Comparison of ENCODE assay signal across 8 mouse cellular contexts in the genomic region with DNA sequence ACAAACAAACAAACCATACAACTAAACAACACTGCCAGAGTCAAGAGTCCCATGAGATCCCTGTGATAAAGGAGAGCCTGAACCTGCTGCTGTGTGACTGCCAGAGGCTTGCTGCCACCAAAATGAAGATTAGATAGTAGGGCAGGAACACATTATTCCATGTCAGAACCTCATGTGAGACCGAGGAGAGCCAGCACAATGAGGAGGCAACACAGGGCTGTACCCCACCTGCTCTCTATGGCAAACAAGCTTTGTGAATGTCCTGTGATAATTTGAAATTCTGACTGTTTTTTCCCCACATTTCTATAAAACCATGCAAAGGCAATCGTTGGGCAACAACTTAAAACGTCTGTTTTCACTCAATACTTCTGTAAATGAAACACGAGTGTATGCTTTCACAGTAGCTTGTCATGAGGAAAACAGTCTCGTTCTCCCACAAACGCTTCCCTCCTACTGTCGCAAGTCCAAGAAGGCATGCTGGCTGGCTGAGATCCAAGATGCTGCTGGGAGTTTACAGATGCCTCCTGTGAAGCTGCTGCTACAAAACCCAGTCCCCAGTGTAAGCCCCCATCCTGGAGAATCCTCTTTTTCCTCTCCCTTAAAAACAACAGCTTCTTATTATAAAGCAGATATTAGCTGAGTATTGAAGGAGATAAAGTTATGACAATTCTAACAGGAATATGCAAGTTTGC.
DNase-seq lines count a peak whose midpoint lies in the region; ATAC-seq lines count a peak whose summit lies in the region.
"Had no signal": no experiment of that assay in that cellular context is flagged by ENCODE, and none has a peak within 500 bp of the region (broad histone marks: within the 10 kb centered on the region; RNA-seq: fewer than 3 reads in every experiment).

No protein-coding gene starts in this region.

- H3K27ac ChIP-seq in hindbrain, embryonic 14.5 days, result no peak overlapping the region
- no peak overlapping the region for H3K27ac ChIP-seq in hindbrain, embryonic 11.5 days (ENCODE audit: low read depth, low read length)
- no peak overlapping the region for H3K27ac ChIP-seq in forebrain, embryonic 16.5 days (ENCODE audit: low read length)
- H3K27ac ChIP-seq: liver, embryonic 15.5 days had no signal

- 32% methylated on average over 7 of the region's 7 CpGs for WGBS in hindbrain, embryonic 14.5 days
- 57% methylated on average over 7 of the region's 7 CpGs for WGBS in hindbrain, embryonic 11.5 days
- WGBS in forebrain, embryonic 16.5 days, result 11% methylated on average over 7 of the region's 7 CpGs

- peak; percentile 68 for DNase-seq in hindbrain, embryonic 14.5 days (ENCODE audit: low spot score)
- DNase-seq in hindbrain, embryonic 11.5 days (ENCODE audit: low spot score), result no peak
- DNase-seq in adrenal gland, postnatal 36 days, result peak; percentile 14 to 16
- peak; percentile 61 to 71 for DNase-seq in left cerebral cortex, postnatal 10 days (ENCODE audit: extremely low spot score in 1 of 2, low spot score in 2 of 2)
- DNase-seq in urinary bladder, postnatal 4 days (ENCODE audit: low spot score in 2 of 2), result no peak
- no peak for DNase-seq in heart, adult 11 months

- H3K4me1 ChIP-seq in hindbrain, embryonic 14.5 days (replicated peaks; ENCODE audit: control insufficient read depth, insufficient read depth, low read length), result no peaks in the 10 kb centered on the region; the same call in 1 of the 2 replicates
- H3K4me1 ChIP-seq in hindbrain, embryonic 11.5 days (replicated peaks; ENCODE audit: control insufficient read depth, insufficient read depth, low read length), result no peaks in the 10 kb centered on the region
- peaks cover 16% of the 10 kb centered on the region for H3K4me1 ChIP-seq in forebrain, embryonic 16.5 days (replicated peaks; ENCODE audit: control insufficient read depth, insufficient read depth, low read length)
- H3K4me1 ChIP-seq: liver, embryonic 15.5 days had no signal

- intact Hi-C loops in left cerebral cortex, postnatal 10 days (cut with DNase I), result no loop called here

- ATAC-seq in hindbrain, embryonic 14.5 days (ENCODE audit: low FRiP score), result peak; percentile 55; the same call in 1 of the 2 replicates
- ATAC-seq in hindbrain, embryonic 11.5 days (ENCODE audit: low FRiP score), result no peak
- peak; percentile 85 for ATAC-seq in forebrain, embryonic 16.5 days

- peak overlapping the region; percentile 30; the same call in 1 of the 2 replicates for H3K4me2 ChIP-seq in hindbrain, embryonic 14.5 days (replicated peaks)
- H3K4me2 ChIP-seq in hindbrain, embryonic 11.5 days (replicated peaks; ENCODE audit: low read depth, low read length), result no peak overlapping the region
- H3K4me2 ChIP-seq in forebrain, embryonic 16.5 days (ENCODE audit: low read length), result peak overlapping the region; percentile 42
- H3K4me2 ChIP-seq: liver, embryonic 15.5 days had no signal

- no peak overlapping the region for H3K4me3 ChIP-seq in hindbrain, embryonic 14.5 days (replicated peaks; ENCODE audit: low read length)
- H3K4me3 ChIP-seq in hindbrain, embryonic 11.5 days (ENCODE audit: low read depth, low read length), result no peak overlapping the region
- no peak overlapping the region for H3K4me3 ChIP-seq in forebrain, embryonic 16.5 days (replicated peaks; ENCODE audit: low read length)
- H3K4me3 ChIP-seq: liver, embryonic 15.5 days had no signal

- no peaks in the 10 kb centered on the region for H3K36me3 ChIP-seq in hindbrain, embryonic 14.5 days (replicated peaks; ENCODE audit: control insufficient read depth, insufficient read depth)
- no peaks in the 10 kb centered on the region for H3K36me3 ChIP-seq in hindbrain, embryonic 11.5 days (ENCODE audit: control insufficient read depth, insufficient read depth, low read length)
- no peaks in the 10 kb centered on the region for H3K36me3 ChIP-seq in forebrain, embryonic 16.5 days (ENCODE audit: control insufficient read depth, insufficient read depth)
- H3K36me3 ChIP-seq: liver, embryonic 15.5 days had no signal

- H3K9me3 ChIP-seq in hindbrain, embryonic 14.5 days (ENCODE audit: control insufficient read depth, low read length), result no peaks in the 10 kb centered on the region
- H3K9me3 ChIP-seq in hindbrain, embryonic 11.5 days (ENCODE audit: control insufficient read depth, low read length), result no peaks in the 10 kb centered on the region
- no peaks in the 10 kb centered on the region for H3K9me3 ChIP-seq in forebrain, embryonic 16.5 days (ENCODE audit: control insufficient read depth, low read length)
- H3K9me3 ChIP-seq: liver, embryonic 15.5 days had no signal

- H3K27me3 ChIP-seq in hindbrain, embryonic 14.5 days (ENCODE audit: control insufficient read depth, insufficient read depth, low read length), result no peaks in the 10 kb centered on the region
- H3K27me3 ChIP-seq in hindbrain, embryonic 11.5 days (ENCODE audit: control insufficient read depth, insufficient read depth, low read length), result no peaks in the 10 kb centered on the region
- no peaks in the 10 kb centered on the region for H3K27me3 ChIP-seq in forebrain, embryonic 16.5 days (replicated peaks; ENCODE audit: control insufficient read depth, insufficient read depth, low read length)
- H3K27me3 ChIP-seq: liver, embryonic 15.5 days had no signal

- H3K9ac ChIP-seq in hindbrain, embryonic 14.5 days, result no peak overlapping the region
- H3K9ac ChIP-seq in hindbrain, embryonic 11.5 days (ENCODE audit: low read depth, low read length), result no peak overlapping the region
- H3K9ac ChIP-seq in forebrain, embryonic 16.5 days (replicated peaks; ENCODE audit: low read depth, low read length), result no peak overlapping the region
- H3K9ac ChIP-seq: liver, embryonic 15.5 days had no signal

Comparison
In these comparisons a context has a peak if more than half of its experiments do, and no peak if none do; other contexts are left out.
1. DNase-seq: peak in hindbrain, embryonic 14.5 days (single experiment), adrenal gland, postnatal 36 days (2 of 2) and left cerebral cortex, postnatal 10 days (2 of 2); none in hindbrain, embryonic 11.5 days (single experiment), urinary bladder, postnatal 4 days (0 of 2) and heart, adult 11 months (single experiment).